Mouse (Mus musculus): ENCODE results near the gene Nuak2. TPM values are rescaled to one million over a fixed set of nuclear protein-coding genes. Genes with fewer than 3 reads are reported as not detected.
"Not testable (repeated sequence)": the region's sequence is repeated elsewhere in the genome, so short reads cannot be mapped to it uniquely, and the experiment has no call there.

Gene Nuak2
- 59.8 to 114 TPM (median 79.4 TPM) in 3 replicates for total RNA-seq (2017)

DNA sequence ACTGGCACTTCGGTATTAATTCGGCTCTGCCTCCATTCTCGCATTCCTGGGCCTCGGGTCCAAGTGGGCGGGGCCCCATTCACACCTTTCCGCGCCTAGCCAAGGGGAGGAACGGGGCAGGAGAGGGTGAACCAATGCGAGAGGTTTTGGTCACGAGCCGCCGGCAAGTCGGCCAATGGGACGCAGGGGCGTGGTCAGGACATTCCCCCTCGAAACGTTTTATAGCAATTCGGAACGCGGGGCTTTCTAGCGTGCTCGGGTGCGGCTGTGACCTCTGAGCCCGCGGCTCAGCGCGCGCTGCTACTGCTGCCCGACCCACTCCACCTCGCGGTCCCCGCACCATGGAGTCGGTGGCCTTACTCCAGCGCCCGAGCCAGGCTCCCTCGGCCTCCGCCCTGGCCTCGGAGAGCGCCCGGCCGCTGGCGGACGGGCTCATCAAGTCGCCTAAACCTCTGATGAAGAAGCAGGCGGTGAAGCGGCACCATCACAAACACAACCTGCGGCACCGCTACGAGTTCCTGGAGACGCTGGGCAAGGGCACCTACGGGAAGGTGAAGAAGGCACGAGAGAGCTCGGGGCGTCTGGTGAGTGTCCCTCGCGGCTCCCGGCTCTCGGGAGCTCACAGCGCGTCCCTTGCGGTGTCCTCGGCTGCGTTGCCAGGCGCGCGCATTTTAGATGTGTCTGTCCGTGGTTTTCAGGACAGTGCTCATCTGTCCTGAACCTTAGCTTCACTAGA lies at the start of gene Nuak2:
Gene Nuak2 (plus strand): TSS at position 238 of the 736 bp plus-strand sequence.
- ATAC-seq (replicated peaks; ENCODE audit: insufficient number of reproducible peaks, low FRiP score, low TSS enrichment, poor library complexity, severe bottlenecking), result peak; percentile 70

DNA sequence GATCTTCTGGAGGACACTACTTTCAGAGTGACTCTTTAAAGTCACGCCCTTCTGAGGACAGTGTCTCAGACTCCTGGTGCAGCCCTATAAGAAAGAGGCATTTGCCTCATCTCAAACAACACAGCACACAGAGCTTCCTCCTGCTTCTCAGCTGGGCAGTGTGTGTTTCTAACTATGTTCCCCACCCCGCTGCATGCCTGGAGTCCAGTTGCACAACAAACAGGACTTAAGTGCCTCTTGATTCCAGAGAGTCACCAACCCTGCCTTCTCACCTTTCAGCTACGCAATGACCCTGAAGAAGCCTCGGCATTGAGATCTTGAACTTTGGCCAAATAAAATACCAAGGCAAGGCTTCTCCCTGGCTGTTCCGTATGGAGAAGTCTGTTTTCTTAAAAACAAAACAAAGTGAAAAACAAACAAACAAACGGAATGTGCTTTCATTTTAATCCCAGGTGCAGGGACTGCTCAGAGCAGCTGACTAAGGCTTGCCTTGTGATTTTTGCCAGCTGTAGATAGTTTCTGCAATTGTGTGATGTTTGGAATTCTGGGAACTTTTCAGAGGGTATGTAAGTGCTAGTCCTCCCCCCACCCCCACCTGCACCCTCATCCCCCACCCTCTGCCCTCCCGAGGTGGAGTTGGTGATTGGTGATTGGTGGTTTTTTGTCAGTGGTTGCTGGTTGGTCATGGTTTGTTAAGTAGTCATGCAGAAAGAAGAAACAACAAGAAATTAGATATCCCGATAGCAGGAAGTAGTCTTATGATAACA lies 49.0 kb upstream of the Nuak2 start:
- no peak for ATAC-seq (replicated peaks; ENCODE audit: insufficient number of reproducible peaks, low FRiP score, low TSS enrichment, poor library complexity, severe bottlenecking)

DNA sequence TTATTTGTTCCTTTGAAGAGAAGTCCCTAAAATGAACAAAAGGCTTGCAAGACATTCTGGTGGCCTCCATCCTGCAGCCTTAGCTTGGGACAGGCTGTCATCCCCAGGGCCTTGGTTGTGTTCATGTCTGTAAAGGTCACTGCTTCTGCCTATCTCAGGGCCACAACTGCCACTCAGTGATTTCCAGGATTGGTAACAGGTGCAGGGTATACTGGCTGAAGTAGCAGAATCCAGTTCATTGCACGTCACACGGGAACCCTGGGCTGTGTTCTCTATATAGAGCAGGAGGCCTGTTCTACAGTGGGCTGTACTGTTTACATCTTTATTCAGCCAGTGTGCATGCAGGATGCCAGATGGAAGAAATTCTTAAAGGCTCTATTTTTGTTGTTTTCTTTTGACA lies 48.0 kb upstream of the Nuak2 start:
- ATAC-seq (replicated peaks; ENCODE audit: insufficient number of reproducible peaks, low FRiP score, low TSS enrichment, poor library complexity, severe bottlenecking), result no peak

DNA sequence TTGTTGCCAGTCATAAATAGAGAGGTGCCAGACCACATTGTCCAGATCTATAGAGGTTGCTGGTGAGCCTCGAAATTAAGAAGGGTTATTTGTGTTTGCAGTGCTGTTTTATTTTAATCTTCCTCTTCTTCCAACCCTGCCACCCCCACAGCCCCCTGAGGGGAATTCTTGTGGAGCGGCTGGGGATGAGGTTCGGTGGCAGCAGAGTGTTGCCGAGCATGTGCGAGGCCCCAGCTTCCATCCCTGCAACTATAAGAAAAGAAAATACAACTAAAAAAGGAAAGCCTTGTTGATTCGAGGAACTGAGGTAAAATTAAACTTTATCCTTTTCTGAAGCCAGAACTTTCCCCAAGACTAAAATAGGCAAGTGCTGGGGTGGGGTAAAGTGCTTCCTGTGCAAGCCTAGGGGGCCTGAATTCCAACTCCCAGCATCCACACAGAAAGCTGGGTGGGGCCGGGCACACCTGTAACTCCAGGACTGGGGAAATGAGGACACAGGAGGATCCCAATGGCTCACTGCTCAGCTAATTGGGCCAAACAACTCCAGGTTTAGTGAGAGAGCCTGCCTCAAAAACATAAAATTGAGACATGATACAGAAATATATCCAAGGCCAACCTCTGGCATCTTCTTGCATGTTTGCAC lies 47.4 kb upstream of the Nuak2 start:
- no peak for ATAC-seq (replicated peaks; ENCODE audit: insufficient number of reproducible peaks, low FRiP score, low TSS enrichment, poor library complexity, severe bottlenecking)

DNA sequence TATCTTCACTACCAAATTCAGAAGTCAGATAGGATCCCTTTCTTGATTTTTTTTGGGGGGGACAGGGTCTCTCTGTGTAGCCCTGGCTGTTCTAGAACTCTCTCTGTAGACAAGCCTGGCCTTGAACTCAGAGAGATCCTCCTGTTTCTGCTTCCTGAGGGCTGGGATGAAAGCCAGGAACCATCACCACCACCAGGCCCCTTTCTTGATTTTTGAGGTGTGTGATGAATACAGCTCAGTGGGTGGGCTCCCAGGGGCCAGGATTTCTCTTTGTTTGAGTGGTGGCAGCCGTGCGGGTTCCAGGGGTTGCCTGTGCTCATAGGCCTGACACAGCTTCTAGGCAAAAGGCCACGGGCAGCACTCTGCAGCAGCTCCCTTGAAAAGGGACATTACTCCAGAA lies 44.7 kb upstream of the Nuak2 start:
- ATAC-seq (replicated peaks; ENCODE audit: insufficient number of reproducible peaks, low FRiP score, low TSS enrichment, poor library complexity, severe bottlenecking), result no peak

DNA sequence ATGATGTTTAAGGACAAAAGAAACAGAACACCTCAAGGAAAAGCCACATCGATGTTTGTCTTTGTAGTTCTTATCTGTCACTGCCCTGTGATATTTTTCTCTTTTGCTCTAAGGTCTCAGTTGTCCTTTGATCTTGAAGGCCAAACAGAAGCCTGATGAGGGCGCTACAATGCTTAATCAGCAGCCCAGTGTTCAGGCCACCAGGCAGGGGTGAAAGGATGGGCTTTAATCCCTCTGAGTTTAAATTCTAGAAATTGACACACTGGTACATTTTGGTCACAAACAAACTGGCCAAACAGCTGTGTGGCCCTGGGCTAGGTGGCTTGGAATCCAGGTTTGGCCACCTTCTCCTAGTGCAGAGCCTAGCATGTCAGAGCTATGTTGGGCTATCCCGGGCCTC lies 39.2 kb upstream of the Nuak2 start:
- ATAC-seq (replicated peaks; ENCODE audit: insufficient number of reproducible peaks, low FRiP score, low TSS enrichment, poor library complexity, severe bottlenecking), result no peak

DNA sequence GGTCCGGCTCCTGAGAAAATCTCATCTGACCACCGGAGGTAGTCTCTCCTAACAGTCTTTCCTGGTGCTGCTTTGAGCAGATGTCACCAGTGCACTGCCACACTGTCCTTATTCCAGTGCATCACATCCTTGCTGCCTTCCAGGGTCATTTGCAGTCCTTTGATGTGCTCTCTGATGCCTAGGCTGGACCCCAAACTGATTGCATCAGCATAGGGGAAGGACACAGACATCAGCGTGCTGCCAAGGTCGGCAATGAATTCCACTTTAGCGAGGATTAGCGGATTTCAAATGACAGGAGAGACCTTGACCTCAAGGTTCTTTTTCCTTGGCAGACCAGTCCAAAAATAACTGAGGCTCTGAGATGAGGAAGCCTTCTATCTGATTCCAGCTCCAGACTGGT lies 38.8 kb upstream of the Nuak2 start:
- ATAC-seq (replicated peaks; ENCODE audit: insufficient number of reproducible peaks, low FRiP score, low TSS enrichment, poor library complexity, severe bottlenecking), result no peak

DNA sequence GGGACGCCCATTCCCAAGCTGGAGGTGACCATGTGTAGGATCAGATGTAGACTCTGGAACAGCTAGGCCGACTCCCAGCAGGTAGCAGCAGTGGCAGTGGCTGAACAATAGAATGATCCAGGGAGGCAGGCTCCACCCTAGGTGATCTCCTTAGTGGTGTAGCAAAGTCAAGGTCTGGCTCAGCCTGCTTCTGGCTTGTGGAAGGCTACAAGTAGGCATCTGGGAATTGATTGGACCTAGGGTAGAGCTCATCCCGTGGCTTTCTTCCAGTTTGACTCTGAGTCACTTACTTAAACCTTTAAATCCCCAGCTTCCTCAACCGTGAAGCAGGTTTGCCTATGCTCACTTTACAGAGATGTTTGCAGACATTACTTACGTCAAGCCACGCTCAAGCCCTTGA lies 35.3 kb upstream of the Nuak2 start:
- ATAC-seq (replicated peaks; ENCODE audit: insufficient number of reproducible peaks, low FRiP score, low TSS enrichment, poor library complexity, severe bottlenecking), result not testable (repeated sequence)

DNA sequence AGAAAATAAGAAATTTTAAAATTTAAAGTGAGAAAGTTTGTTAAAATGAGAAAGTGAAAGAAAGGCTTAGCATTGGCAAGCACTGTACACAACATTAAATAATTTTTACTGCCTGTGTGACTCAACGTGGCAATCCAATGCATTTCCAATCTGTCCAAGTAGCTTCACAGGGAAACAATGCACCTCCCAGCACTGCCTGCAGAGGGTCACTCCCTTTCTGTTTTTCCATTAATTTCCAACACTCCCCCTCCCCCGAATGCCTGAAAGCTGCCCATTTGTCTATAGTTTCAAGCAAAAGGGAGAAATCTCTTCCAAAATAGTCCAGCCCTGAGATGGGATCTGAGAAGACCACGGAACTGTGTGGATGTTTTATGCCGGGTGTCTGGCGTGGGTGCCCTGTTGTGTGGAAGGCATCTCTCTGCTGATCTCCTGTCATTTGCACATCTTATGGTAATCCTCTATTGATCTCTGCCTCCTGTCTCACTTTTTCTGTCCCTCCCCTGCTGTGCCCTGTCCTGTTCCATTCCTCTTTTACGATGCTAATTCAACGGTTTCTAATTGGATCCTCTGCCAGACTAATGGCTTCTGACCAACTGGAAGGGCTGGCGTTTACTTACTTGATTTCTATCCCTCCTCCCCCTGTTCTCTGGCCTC lies 34.3 kb upstream of the Nuak2 start:
- ATAC-seq (replicated peaks; ENCODE audit: insufficient number of reproducible peaks, low FRiP score, low TSS enrichment, poor library complexity, severe bottlenecking), result no peak

DNA sequence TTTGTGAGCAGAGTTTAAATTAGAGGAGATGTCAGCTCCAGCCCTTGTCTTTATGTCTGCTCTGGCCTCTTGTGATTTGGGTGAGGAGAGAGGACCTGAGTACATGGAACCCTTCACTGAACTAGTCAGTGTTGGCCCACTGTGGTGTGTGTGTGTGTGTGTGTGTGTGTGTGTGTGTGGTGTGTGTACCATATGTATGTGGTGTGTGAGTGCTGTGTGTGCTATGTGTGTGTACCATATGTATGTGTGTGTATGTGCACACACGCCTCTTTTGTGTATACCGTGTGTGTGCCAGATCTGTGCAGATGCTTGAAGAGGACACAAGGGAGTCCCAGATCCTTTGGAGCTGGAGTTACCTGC lies 33.8 kb upstream of the Nuak2 start:
- no peak for ATAC-seq (replicated peaks; ENCODE audit: insufficient number of reproducible peaks, low FRiP score, low TSS enrichment, poor library complexity, severe bottlenecking)

DNA sequence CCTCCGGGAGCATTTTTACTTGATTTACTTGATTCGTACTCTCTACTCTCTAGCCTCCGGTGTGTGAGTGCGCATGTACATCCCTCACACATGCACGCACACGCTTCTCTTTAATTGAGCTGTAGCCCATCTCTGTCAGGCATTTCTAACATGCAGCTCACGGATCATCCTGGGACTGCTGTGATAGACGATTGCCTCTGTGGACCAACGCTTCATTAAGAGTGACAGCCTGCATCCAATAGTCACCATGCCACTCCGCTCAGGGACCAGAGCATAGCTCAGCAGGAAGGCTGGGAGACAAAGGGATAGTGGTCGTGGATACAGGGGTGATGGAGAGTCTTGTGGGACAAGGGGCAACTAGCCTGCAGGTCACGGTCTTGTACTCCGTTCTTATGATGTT lies 32.9 kb upstream of the Nuak2 start:
- ATAC-seq (replicated peaks; ENCODE audit: insufficient number of reproducible peaks, low FRiP score, low TSS enrichment, poor library complexity, severe bottlenecking), result no peak

DNA sequence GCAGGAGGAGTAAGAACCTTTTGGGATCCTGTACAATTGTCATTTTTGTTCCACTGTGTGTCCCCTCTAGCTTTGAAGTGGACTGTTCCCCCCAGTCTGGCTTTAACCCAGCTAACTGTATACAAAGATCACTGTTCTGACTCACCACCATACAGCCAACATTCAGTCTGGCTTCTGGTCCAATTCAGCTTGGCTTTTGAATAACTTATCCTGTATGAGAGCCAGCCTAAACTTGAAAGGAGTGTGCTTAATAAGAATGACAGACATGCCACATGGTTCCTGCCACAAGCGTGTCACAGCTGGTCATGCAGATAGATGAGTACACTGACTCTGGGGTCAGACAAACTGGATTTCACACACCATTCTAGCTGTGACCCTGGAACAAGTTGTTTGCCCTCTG lies 29.2 kb upstream of the Nuak2 start:
- ATAC-seq (replicated peaks; ENCODE audit: insufficient number of reproducible peaks, low FRiP score, low TSS enrichment, poor library complexity, severe bottlenecking), result no peak

DNA sequence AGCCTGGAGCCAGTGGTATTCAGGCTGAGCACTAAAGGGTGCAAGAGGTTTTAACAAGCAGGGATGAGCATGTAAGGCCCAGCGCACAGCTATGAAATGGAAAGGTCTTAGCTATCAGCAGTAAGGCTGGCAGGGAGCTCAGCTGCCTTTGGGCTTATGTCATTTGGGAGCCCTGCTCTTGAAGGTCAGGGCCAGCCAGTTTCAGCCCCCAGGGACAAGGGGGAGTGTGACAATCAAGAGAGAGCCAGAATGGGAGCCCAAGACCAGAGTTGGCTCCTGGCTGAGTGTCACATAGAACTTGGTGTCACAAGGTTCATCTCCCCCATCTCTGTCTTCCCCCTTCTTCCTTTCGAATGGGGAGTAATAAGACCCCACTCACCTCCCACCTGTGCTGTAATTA lies 28.5 kb upstream of the Nuak2 start:
- ATAC-seq (replicated peaks; ENCODE audit: insufficient number of reproducible peaks, low FRiP score, low TSS enrichment, poor library complexity, severe bottlenecking), result no peak

DNA sequence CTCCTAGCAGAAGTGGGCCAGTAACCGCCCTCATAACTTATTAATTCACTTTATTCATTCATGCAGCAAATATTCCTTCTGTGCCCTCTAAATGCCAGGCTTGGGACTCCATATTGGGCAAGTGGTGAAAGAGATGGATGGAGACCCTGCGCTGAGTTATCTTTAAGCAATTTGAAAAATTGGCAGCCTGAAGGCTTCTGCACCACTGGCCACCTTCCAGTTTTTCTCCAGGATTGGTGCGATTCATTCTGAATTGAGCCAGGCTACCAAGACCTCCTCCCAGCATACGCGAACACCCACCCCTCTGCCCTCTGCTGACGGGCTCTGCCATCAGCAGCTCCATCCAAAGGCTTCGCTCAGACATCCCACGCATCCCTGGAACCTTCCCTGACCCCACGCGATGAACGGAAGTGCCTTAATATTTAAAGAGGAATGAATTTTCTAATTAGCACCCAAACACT lies 27.9 kb upstream of the Nuak2 start:
- no peak for ATAC-seq (replicated peaks; ENCODE audit: insufficient number of reproducible peaks, low FRiP score, low TSS enrichment, poor library complexity, severe bottlenecking)

DNA sequence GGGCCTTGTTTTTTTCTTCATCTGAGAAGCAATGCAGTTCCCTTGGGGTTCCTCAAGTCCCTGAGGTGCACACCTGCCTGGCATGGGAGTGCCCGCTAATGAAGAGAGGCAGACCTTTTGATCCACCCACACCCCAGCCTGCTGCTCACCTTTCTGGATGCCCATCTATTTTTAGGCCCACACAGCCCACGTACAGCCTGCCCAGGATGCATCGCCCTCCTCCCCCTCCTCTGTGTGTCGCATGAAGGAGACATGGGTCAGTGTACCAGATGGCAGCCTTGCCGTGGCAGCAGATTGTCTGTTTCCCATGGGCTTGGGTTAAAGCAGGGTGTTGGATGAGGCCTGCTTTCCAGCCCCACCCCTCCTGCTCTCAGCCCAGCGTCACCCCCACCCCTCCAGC lies 26.0 kb upstream of the Nuak2 start:
- no peak for ATAC-seq (replicated peaks; ENCODE audit: insufficient number of reproducible peaks, low FRiP score, low TSS enrichment, poor library complexity, severe bottlenecking)

DNA sequence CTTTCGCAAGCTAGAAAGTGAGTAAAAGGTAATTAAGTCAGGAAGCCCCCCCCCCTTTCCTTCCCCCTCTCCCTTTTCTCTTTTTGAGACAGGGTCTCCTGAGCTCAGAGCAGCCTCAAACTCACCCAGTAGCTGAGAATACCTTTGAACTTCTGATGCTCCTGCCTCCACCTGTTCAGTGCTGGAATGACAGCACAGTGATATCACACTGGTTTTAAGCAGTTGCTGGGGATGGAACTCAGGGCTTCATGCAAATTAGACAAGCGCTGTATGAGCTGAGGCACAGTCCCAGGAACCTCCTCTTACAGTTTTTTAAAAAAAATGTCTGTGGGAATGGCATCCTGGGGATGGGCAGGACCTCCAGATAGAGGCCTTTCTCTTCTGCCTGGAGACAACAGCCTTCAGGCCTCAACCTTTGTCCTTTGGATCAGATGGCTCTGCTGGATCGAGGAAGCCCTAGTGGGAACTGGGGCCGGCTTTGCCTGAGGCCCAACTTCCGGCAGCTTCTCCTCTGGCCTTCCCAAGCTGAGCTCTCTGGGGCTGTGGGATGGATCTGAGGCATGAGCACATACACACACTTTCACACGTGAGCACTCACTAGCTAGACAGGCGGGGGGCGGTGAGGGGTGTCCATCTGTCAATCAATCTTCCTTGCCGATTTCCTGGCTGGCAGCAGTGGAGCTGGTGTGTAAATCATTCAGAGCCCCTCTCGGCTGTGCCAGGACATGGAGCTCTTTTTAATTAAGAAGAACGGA lies 24.8 kb upstream of the Nuak2 start:
- no peak for ATAC-seq (replicated peaks; ENCODE audit: insufficient number of reproducible peaks, low FRiP score, low TSS enrichment, poor library complexity, severe bottlenecking)

DNA sequence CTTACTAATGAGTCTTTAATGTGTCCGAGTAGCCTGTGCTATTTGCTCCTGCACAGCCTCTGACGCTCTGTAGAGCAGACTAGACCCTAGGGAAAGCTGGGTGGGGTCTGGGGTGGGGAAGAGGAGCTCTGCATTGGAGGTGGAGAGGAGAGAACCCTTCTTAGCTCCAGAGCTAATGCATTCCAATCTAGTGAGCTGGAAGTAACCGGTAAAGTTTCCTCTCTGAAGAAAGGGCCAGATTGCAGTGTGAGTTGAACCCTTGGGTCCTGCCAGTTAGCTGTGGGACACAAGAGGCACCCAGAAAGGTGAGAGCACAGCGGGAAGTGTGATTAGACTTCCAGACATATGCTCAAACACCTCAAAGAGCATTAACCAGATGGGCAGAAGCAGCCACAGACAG lies 24.2 kb upstream of the Nuak2 start:
- ATAC-seq (replicated peaks; ENCODE audit: insufficient number of reproducible peaks, low FRiP score, low TSS enrichment, poor library complexity, severe bottlenecking), result no peak

DNA sequence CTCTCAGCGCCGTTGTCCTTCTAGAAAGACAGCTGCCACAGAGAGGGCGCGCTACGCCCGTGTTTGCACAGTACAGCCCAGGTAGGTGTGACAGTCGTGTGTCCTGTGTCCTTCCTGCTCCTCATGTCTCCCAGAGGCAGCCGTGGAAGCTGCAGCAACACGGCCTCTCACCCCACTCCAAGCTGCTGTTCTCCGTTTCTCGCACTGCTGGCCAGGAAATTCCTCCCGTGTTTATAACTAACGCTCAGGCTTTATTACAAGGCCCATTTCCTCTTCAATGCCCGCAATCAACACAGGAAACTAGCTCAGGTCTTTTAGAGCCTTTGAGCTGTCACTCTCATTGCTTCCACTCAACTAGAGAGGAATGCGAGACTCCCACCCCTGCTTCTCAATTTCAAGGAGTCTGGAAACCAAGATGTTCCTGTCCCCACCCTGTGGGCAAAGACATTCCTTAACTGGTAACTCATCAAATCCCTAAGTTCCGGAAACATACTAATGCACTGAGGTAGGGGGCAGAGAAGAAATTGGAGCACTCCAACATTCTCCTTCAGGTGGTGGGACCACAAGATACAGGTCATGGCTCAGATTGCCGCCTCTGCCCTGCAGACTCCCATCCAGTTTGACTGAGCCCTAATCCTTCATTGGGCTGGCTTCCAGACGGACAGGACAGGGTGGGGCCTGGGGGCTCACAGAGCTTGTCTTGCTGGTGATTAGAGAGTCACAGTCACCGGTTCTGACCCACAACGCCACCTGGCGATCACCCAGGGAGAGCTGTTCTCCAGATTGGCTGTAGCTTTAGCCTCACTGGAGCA lies 23.4 kb upstream of the Nuak2 start:
- no peak for ATAC-seq (replicated peaks; ENCODE audit: insufficient number of reproducible peaks, low FRiP score, low TSS enrichment, poor library complexity, severe bottlenecking)

All from monocyte, adult 5-6 weeks (primary cell).